Mouse (Mus musculus) right cerebral cortex, postnatal 14 days (tissue): ENCODE data around the gene Gins2.

Experiments used
- DNase-seq: peaks from one replicate; pipeline ENCODE4 v3.0.0; 2022

The Gins2 gene

DNA sequence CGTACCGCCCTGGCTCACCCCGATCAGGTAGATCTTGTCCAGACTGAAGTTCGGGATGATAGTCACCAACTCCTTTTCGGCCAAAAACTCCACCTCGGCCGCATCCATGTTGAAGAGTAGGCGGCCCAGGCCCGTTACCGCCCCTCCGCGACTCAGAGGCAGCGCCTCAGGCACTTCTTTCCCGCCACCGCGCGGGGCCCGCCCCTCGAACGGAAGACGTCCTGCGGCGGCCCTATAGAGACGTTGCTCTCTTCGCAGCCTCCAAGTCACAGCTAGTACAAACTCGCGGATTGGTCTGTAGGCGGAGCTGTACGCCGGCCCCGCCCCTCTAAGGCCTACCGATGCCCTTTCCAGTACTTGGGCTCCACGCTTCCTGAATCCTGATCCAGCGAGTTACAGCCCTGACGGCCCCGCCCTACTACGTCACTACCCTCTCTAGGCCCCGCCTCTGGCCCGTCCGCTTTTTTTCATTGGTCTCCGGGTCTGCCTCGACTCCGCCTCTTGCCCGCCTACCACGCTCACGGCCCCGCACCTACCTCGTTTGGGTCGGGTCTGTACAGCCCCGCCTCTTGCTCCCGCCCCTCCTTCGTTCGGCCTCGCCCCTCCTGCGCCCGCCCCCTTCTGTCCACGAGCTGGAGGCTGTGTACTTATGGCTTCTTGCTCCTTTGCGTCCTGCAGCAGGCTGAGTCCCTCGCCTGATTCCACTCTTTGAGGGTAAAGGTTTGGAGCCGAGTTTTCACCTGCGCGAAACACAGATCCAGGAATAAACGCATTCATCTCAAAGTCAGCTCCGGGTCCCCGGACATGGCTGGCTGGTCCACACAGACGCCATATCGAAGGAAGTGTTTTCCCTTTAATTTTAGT, at the start of gene Gins2:
Gene Gins2, minus strand, starts transcription at position 397 of the 864 bp plus-strand sequence.
- DNase-seq: peak; percentile 98

DNA sequence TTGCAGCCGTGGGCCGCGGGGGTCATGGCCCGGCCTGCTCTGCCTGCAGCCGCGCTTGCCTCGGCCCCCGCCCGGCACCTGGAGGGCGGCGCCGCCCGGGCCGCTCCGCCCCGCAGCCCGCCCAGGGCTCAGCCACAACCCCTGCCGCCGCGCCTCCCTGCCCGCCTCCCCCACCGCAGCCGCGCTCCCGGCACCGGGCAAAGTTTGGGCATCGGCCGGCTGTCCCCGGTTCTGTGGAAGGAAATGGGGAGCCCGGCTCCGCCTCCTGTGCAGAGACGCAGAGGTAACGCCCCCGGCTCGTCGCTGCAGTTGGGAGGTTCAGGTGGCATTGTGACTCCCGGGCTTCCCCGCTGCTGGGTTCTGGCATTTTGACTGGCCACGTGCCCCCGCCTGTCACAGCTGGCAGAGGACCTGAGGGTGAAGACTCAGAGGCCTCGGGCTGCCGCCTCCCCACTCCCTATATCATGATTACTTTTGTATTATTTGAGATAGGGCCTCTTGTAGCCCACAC, 45.3 kb upstream of the Gins2 start:
- peak; percentile 25 for DNase-seq

DNA sequence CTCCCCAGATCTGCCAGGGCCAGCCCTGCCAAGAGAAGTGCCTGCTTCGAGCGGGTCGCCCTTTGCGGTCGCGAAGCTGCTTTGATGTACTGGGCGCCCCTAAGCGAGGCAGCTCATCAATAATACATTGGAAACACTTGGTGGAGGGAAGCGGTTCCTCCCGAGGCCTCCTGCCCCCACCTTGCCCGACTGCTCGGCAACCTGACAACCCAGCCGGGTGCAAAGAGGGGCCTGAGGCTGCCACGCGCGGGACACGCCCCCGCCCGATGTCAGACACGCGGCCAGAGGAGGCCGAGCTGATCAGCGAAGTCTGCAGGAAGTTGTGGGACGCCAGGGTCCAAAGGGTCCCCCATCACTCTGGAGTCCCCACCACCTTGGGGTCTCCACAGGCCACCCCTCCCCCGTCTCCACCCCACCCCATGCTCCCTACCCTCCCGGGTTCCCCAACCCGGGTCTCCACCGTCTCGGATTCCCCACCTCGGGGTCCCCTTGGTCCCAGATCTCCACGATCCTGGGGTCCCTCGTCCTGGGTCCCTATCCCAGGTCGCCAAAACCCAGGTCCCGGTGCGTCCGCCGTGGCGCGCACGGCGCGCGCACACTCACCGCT, 44.7 kb upstream of the Gins2 start:
- DNase-seq: no peak

- DNase-seq: no peak
These were observed 44.0 kb upstream of the Gins2 start for GRCm38 (mm10) chr8:120632969-120633664.

- no peak for DNase-seq
These were observed 42.6 kb upstream of the Gins2 start for GRCm38 (mm10) chr8:120631441-120632375.

DNA sequence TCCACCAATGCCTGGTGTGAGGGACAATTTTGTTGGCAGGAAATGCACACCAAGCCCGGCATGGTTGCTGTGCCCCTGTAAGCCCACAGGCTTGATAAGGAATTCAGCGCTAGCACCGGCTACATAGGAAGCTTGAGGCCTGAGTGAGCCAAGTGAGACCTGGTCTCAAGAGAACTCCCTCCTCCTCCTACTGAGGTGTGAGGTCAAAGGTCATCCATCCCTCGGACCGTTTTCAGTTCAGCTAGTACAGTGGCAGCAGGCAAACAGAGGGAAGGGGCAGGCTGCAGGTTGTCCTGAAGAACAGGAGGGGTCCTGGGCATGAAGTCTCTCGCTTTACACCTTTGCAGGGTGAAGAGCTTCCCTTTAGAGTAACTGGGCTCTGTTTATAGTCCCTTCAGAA, 41.7 kb upstream of the Gins2 start:
- no peak for DNase-seq

- no peak for DNase-seq
These were observed 40.9 kb upstream of the Gins2 start for GRCm38 (mm10) chr8:120630031-120630430.

GRCm38 (mm10) chr8:120627298-120627697, 38.2 kb upstream of the Gins2 start:
- DNase-seq: no peak

DNA sequence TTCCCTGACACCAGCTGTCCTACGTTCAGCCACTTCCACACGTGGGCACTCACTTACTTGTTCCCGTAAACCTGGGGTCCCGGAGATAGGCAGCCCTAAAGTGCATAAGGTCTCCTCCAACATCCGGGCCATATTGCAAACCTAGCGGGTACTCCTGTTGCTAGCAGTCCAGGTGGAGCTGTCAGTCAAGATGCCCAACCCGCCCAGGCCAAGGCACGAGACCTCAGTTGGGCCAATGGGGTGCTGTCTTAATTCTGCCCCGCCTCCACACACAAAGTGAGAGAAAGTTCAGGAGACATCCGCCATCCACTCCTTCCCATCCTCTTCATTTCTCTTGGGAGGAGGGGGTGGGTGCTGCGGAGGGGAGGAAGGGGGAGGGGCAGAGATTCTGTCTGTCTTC, 37.4 kb upstream of the Gins2 start:
- DNase-seq: no peak

GRCm38 (mm10) chr8:120623608-120624007, 34.5 kb upstream of the Gins2 start:
- DNase-seq: no peak

GRCm38 (mm10) chr8:120622161-120622560, 33.1 kb upstream of the Gins2 start:
- DNase-seq: no peak

DNA sequence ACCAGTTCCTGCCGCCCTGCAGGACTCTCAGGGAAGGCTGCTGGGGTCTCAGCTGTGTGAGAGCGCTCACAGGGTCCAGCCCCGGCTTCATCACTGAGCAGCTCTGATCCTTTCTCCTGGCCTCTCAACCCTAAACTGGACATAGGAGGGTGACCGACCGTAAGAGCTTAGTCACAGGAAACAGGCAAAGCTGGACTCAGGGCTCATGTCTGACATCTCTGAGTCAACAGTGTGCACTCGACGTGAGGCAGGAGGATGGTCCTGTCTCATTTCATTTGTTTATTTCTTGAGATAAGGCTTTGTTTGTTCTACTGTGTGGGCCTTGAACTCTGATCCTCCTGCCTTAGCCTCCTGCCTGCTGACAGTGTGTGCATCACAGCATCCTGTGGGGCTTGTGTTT, 31.3 kb upstream of the Gins2 start:
- DNase-seq: no peak

- DNase-seq: no peak
These were observed 30.4 kb upstream of the Gins2 start for GRCm38 (mm10) chr8:120619235-120620180.

GRCm38 (mm10) chr8:120618110-120618509, 29.0 kb upstream of the Gins2 start:
- peak; percentile 61 for DNase-seq

- no peak for DNase-seq
These were observed 27.8 kb upstream of the Gins2 start for GRCm38 (mm10) chr8:120616663-120617626.

GRCm38 (mm10) chr8:120614491-120614890, 25.4 kb upstream of the Gins2 start:
- no peak for DNase-seq

- DNase-seq: no peak
These were observed 21.7 kb upstream of the Gins2 start for GRCm38 (mm10) chr8:120610824-120611223.

GRCm38 (mm10) chr8:120607885-120608284, 18.8 kb upstream of the Gins2 start:
- peak; percentile 91 for DNase-seq

- no peak for DNase-seq
These were observed 18.4 kb upstream of the Gins2 start for GRCm38 (mm10) chr8:120607460-120607859.

- DNase-seq: no peak
These were observed 13.6 kb upstream of the Gins2 start for GRCm38 (mm10) chr8:120602672-120603071.
